Mouse (Mus musculus) embryo, embryonic 10 days (tissue): ENCODE measurements around the gene Fibp.

Source experiments
- DNase-seq: peaks from one replicate; pipeline ENCODE4 v3.0.0-alpha.2; 2015; ENCODE audit warnings: low spot score

Gene Fibp

DNA sequence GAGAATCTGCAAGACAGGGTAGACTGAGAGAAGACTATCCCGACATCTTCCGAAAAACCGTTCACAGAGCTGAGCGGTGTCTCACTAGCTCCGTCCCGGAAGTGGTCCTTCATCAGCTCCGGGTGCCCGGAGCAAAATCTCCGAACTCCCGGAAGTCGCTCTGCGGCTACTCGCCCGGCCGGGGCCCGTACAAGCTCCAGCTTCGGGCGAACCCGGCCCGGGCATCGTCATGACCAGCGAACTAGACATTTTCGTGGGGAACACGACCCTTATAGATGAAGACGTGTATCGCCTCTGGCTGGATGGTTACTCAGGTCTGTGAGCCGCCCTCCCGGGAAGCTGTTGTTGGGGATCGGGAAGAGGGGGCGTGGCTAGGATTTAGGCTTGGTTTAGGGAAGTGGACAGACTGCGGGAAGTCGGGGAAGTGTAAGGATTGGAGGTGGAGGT lies at the start of gene Fibp:
TSS of gene Fibp (plus strand) at position 151 of the 447 bp plus-strand sequence.
- peak; percentile 88 for DNase-seq

DNA sequence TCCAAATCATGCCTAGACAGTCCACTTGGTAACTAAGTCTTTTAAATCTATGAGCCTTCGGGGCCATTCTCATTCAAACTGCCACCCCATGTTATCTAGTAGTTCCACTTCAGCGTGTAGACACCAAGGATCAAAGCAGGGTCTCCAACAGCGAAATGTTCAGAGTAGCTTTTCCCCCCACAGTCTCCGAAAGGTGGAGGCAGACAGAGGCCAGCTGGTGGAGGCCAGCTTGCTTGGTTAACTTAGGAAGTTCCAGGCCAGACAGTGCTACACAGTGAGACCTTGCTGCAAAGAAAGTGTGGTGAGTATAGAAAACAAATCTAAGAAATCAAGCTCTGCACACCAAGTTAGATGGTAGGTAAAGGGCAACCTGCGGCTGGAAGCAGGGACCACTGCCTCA lies 49.8 kb upstream of the Fibp start:
- DNase-seq = no peak

DNA sequence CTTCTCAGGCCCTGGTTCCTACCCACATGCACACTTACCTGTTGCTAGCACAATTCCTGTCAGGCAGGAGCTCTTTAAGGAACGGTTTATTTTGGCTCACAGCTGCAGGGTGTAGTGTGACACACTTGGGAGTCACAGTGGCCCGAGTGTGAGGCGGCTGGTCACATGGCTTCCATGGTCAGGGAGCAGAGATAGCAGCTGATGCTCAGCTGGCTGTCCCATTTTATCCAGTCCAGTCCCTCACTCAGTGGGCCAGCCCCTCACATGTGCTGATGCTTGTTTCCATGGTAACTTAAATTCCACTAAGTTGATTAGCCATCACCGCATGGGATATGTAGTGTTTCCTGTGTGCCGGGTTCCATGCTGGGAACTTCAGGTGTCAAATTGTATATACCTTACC lies 48.5 kb upstream of the Fibp start:
- no peak for DNase-seq

DNA sequence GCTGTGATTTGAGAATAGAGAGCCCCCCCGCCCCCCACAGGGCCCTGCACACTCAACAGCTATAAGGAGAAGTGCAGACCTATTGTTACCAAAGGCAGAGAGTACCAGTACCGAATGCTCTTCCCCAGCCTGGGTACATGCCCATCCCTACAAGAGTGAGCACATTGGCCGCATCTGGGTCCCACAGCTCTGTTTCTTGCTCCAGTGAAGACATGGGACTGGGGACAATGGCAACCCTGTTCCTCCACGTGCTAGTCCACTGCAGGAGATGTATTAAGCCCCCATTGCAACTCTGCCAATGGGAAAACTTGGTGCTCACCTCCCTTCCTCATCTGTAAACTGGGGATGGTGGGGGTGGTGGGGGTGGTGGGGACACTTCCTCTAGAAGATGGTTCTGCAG lies 46.6 kb upstream of the Fibp start:
- no peak for DNase-seq

DNA sequence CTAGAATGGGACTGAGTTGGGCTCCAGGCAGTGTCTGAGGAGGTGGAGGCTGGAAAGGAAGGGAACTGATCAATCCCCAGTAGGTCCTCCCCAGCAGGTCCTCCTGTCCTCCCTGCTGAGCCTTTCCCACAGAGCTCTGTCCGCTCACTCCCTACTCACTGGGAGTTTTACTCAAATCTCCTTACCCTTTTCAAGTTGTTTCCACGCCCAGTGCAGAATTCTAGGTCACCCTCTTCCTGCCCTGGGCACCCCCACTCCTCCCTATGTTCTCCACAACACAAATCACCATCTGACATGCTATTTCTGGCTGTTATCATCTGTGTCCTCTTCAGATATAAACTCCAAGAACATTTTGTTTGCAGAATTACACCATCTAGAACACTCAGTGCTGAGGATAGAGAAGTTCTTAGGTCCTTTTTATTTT lies 45.9 kb upstream of the Fibp start:
- no peak for DNase-seq

DNA sequence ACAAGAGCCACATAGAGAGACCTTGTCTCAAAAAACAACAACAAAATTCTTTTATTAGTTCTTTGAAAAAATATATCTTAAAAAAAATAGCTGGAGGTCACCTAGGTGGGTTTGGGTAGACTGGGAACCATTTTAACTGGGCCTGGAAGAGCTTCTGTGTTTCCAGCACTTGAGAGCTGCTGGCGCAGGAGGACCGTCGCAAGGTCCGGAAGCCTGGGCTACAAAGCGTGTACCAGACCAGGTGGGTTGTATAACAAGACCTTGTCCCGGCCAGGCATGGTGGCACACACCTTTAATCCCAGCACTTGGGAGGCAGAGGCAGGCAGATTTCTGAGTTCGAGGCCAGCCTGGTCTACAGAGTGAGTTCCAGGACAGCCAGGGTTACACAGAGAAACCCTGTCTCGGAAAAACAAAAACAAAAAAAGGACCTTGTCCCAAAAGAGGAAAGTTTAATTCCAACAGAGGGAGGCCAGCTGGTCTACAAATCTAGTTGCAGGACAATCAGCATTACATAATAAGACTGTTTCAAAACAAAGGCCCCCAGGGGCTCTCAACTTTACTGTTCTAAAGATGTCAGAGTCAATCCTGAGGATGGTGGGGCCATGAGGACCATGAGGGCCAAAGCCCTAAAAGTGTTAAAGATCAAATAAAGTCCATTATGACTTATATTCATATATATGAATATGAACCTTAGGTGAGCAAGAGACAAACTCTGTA lies 41.5 kb upstream of the Fibp start:
- DNase-seq = no peak

DNA sequence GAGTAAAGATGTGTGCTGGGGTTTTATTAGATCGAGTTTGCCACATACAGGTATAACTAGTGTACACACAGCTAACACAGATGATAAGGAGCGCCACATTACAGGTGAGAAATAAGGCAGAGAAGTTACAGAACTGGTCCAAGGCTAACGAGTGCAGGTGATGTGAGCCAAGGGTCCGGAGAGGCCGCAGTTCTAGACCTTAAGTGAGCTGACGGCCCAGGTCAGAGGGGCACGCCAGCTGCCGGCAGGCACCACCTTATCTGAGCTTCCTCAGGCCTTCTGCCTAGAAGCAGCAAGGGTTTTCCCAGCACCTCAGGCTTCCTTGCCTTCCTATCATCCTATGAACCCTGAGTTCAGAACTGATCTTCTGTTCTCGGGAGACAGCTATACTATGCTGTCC lies 40.8 kb upstream of the Fibp start:
- no peak for DNase-seq

DNA sequence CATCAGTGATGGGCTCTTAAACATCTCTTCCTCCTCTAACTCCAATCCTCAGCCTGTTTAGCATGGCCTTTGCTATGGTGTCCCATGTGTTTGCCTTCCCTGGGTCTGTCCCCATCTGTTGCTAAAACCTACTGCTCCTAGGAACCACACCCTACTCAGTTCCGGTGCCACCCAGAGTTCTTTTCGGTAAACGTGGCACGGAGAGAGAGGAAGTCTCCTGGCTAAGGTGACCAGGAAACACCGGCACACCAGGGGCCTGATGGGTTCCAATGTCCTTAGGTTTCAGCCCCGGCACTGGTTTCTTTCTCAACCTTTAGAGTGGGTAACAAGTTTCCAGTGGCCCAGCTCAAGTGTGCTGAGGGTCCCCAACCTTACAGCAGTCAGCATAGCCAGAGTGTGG lies 39.8 kb upstream of the Fibp start:
- DNase-seq = no peak

DNA sequence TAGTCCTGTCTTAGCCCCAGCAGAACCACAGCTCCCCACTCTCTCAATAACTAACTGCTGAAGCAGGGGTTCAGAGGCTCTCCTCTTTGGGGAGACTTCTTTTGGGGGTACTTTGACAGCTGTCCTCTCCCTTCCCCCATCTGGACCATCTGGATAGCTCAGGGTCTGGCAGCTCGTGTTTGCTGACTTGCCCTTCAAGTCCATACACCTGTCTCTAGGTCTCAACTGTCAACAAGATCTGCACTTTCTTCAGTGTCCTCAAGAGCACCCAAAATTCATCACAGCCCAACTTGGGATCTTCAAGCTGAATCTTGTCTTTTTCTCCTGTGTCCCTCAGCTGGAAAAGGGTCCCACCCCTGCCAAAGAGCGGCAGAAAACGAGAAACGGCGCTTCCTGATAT lies 38.6 kb upstream of the Fibp start:
- DNase-seq = no peak

DNA sequence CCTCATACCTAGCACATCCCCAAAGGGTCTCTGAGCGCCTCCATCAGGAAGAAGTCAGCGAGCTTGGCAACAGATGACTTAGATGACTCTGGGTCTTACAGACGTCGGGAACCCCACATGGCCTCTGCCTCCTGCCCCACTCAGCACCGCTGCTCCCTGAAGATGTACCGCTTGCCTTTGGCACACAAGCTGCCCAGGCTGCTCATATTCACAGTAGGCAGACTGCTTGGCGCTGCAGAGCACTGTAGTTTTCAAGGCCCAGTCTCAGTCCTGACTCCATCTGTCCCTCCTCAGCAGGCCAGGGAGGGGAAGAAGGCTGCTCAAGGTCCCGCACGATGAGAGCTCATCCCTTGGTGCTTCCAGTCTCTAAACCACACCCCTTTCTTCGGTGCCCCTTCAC lies 38.1 kb upstream of the Fibp start:
- no peak for DNase-seq

DNA sequence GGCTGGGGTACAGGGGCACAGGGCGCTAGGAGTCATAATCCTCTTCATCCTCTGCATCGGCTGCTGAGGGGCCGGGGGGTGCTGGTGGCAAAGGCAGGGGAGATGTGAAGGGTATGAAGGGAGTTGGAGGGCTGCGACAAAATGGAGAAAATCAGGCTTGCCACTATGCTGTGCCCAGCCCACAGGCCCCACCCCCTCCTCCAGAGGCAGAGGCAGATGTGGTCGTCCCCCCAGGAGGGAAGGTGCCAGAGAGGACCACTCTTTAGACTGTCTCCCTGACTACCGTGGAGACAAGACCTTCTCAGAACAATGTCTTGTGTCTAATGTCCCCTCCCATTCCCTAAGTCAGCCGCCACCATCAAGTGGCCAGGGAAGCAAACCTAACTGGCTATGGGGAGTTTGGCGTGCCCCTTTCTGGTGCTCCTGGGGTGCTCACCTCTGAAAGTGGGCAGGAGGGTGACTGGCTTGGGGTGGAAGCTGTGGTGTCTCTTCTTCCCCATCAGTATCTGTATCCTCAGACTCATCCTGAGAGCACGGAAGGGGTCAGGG lies 37.4 kb upstream of the Fibp start:
- no peak for DNase-seq

DNA sequence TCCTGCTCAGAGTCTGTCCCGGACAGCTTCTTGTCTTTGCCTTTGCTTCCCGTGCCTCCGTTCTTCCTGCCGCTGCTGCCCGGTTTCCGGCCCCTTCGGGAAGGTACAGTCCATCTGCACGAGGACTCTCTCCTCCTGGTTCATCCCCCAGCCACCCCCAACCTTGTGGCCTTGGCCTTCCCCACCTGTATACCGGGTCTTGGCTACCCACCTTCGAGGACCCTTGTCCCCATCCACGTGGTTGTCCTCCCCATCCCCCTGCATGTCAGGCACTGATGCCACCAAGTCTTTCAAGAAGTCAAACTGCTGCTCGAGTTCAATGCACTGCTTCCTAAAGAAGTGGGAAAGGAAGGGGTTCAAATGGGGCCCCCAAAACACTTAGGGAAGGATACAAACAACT lies 36.9 kb upstream of the Fibp start:
- DNase-seq = no peak

DNA sequence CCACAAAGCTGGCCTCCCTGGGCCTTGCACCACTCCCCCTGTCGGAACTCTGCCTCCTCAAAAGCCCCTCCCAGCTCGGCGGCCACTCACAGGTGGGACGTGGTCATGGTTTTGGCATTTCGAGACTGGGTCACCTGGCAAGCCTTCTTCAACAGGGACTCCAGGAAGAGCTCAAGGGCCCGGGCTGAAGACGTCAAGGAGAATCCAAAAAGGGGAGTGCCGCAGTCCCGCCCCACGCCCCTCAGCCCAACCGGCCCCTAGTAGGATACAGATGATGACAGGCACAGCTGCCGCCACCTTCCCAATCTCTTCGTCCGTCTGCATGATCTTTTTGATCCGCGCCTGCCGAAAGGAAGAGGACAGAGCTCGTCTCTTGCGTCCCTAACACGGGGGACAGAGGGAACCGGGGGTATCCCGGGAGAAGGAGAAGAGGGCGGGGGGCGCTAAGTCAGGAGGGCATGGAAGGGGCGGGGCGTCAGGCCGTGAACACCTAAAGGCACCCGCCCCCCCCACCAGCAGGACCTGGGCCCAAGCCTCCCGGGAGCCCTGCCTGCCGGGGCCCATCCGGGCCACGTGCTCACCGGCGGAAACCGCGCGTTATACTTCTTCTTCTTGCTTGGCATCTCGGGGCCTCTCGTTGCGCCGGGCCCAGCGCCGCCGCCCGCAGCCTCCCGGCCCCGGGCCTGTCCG lies 36.2 kb upstream of the Fibp start:
- DNase-seq = peak; percentile 65

DNA sequence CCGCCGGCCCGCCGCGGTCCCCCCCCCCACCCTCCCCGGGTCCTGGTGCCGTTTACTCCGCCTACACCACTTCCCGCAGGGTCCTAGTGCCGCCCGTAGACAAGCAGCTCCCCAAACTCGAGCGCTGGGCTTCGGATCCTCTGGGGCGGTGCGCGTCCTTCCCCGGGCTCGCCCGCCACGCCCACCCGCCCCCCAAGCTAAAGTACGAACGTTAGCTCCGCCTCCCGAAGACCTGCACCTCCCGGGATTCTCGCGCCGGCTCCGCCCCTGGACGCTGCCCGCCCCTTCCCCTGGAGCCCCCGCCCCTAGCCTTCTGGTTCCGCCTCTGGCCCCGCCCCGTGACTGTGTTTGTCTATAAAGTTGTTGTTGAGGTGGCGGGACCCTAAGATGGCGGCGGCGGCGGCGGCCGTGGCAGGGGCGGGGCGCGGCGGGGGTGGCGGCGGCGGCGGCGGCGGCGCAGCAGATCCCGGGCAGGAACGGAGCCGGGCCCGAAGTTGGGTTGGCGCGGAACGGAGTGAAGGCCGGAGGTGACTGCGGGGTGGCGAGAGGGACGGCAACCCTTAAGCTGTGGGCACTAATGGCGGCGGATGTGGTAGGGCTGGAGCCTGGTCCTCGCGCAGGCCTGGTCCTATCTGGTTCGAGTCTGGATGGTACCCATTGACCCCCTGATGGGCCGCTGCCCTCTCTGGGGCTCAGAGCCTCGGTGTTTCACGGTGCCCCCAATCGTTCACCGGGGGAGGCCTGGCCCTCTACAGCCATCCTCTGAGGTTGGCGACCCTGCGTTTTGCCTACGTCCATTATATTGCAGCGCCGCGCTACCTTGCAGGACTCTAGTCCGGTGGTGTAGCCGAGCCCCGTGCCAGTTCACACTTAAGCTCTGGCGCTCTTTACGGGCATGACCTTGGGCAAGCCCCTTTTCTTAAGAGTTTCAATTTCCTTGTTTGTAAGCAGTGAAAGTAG lies 35.4 kb upstream of the Fibp start, which contains the start of the genes Drap1 and AI837181:
TSS of gene Drap1 (minus strand) at position 198 of the 960 bp plus-strand sequence.
TSS of gene AI837181 (plus strand) at position 363 of the 960 bp plus-strand sequence.
- peak; percentile 95 for DNase-seq

DNA sequence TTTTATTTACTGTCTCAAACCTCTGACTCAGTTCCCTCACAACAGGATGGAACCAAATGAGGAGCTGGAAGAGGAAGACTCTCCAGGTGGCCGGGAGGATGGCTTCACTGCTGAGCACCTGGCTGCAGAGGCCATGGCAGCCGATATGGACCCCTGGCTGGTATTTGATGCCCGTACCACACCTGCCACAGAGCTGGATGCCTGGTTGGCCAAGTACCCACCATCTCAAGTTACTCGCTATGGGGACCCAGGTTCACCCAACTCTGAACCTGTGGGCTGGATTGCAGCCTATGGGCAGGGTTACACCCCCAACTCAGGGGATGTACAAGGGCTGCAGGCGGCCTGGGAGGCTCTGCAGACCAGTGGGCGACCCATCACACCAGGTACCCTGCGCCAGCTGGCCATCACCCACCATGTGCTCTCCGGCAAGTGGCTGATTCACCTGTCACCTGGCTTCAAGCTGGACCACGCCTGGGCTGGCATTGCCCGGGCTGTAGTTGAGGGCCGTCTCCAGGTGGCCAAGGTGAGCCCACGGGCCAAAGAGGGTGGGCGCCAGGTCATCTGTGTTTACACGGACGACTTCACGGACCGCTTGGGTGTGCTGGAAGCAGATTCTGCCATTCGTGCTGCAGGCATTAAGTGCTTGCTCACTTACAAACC lies 34.4 kb upstream of the Fibp start:
- DNase-seq = no peak

DNA sequence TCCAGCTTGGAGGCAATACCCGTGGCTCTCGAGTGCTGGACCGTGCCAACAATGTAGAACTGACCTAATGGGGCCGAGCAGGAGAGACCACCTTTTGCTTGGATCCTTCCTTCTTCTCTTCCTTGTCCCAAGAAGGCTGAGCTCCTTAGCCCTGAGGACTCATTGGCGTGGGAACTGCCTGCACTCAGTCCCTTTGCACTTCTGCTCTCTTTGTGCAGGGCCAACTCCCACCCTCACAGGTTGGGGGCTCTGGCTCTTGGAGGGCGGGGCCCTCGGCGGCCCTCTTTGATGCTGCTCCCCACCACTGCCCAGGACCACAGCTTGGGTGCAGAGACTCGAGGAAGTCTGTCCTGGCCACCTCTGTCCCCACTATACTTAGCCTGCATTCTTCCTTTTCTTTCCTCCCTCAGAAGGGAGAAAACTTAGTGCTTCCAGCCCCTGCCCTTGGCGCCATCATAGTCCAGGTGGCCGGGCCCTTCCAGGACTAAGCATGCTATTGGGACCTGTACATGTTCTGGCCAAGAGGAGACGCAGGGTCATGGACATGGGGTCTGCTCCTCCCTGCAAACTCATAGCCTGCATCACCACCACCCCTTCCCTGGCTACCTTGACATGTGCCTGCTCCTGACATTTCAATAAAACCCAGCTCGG lies 33.6 kb upstream of the Fibp start:
- no peak for DNase-seq

DNA sequence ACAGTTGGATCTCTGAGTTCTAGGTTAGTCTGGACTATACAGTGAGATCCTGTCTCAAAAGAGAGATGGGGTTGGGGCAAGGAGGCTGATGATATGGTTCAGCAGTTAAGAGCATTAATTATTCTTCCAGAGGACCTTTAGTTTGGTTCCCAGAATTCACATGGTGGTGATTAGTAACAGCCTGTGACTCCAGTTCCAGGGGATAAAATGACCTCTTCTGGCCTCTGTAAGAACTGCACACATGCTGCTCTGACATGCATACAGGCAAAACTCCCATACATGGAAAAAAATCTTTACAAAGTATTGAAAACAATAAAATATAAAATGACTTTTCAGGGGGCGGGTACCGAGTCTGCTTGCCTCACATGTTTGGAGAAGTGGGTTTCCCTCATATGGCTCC lies 32.3 kb upstream of the Fibp start:
- peak; percentile 62 for DNase-seq

DNA sequence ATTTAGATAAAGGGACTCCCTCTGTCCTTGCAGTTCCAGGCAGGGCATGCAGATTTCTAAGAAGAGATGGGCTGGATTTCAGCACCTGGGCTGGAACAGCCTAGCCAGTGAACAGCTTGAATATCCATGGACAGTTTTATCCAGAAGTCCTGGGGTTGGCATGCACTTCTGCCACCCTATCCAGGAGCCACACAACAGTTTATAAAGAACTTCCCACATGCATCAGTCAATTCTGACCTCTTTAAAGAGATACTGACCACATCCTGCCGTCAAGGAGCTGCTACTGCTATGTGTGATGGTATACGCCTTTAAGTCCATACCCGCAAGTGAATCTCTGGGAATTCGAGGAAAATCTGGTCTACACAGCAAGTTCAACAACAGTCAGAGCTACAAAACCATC lies 31.2 kb upstream of the Fibp start:
- no peak for DNase-seq

DNA sequence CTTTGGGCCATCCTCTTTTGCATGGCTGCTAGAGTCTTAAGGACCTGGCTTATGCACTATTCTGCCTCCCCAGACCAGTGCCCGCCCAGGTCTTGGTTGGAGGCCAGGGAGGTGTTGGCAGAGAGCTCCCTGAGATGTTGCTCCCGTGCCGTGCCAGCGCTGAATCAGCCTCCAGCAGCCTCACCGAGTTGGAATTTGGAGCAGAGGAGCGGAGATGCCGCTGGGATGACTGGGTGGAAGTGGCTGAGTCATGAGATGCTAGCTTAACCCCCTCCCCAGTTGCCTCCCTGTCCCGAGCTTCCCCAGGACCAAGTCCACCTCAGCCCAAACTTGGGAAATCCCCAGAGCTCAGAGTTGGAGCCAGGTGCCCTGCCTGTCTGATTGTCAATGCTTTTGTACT lies 30.6 kb upstream of the Fibp start:
- DNase-seq = no peak

DNA sequence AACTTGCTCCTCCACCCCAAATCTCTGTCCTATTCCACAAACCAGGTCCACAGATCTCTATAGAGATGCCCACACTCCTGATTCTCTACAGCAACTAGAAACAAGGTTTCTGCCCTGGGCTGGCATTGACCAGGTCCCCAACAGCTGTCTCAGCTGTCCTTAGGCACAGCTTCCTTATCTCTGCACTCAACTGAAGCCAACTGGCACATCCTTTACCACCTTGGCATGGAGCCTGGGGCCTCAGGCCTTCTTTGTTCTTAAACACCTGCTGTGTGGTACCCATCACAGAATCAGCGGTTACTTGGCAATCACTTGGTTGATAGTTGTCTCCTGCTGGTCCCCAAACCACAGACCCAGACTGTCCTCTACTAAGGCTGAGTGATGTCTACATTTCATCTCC lies 30.0 kb upstream of the Fibp start:
- no peak for DNase-seq

DNA sequence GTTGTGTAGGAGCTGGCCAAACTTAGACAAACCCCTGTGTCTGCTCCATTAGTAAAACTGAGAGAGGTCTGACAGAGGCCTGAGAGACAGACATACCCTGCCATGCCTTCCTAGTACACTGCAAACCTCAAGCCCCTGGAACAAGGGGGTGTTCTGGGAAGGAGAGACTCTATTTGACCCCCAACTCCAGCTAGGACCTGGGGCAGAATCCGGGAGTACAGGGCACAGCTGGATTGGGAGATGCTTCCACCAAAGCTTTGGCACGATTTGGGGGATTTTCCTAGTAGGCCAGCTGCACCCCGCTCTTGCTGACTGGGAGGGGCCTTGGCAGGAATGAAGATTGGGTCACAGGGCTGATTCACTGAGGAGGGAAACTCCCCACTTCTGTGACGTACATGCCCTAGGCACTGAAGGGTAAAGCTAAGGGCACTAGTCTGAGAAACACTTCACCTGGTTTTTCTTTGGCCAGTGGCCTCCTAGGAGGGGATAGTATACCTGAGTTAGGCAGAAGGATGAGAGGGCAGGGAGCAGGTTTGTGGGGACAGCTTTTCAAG lies 28.4 kb upstream of the Fibp start:
- no peak for DNase-seq
